Mouse (Mus musculus) left cerebral cortex, adult 11 months (tissue): Measurements from ENCODE around the gene Magix.
"Not testable (repeated sequence)": the region's sequence is repeated elsewhere in the genome, so short reads cannot be mapped to it uniquely, and the experiment has no call there.

Experiments
- DNase-seq: peaks from one replicate; pipeline ENCODE4 v3.0.0; 2022; ENCODE audit warnings: low spot score

Magix gene

GRCm38 (mm10) chrX:7680864-7681263 is at the start of gene Magix:
Gene Magix (minus strand): TSS chrX:7681251.
- DNase-seq = no peak

- DNase-seq = no peak
Measured at GRCm38 (mm10) chrX:7728922-7729265, 47.8 kb upstream of the Magix start.

GRCm38 (mm10) chrX:7728215-7728921 is 47.3 kb upstream of the Magix start, which contains the start of gene Praf2:
Gene Praf2 (plus strand): TSS chrX:7728439.
- peak; percentile 79 for DNase-seq

GRCm38 (mm10) chrX:7727176-7727575 is 46.1 kb upstream of the Magix start:
- no peak for DNase-seq

GRCm38 (mm10) chrX:7725841-7726240 is 44.8 kb upstream of the Magix start:
- no peak for DNase-seq

- no peak for DNase-seq
Measured at GRCm38 (mm10) chrX:7724135-7724534, 43.1 kb upstream of the Magix start.

- DNase-seq = no peak
Measured at GRCm38 (mm10) chrX:7722691-7723090, 41.6 kb upstream of the Magix start.

GRCm38 (mm10) chrX:7722282-7722611 is 41.2 kb upstream of the Magix start:
- DNase-seq = no peak

- DNase-seq = peak; percentile 46
Measured at GRCm38 (mm10) chrX:7721514-7722281, 40.6 kb upstream of the Magix start, which contains the start of gene Gm45208. Gene Gm45208 (plus strand): TSS chrX:7722245.

GRCm38 (mm10) chrX:7716058-7716457 is 35.0 kb upstream of the Magix start:
- not testable (repeated sequence) for DNase-seq

GRCm38 (mm10) chrX:7714135-7714899 is 33.3 kb upstream of the Magix start, which contains the start of gene Wdr45:
Gene Wdr45 (plus strand): TSS chrX:7714333.
- peak; percentile 92 for DNase-seq

GRCm38 (mm10) chrX:7713764-7714134 is 32.7 kb upstream of the Magix start:
- not testable (repeated sequence) for DNase-seq

GRCm38 (mm10) chrX:7696954-7697381 is 15.9 kb upstream of the Magix start, which contains the start of gene Gpkow:
Gene Gpkow (plus strand): TSS chrX:7697131.
- DNase-seq = peak; percentile 79

GRCm38 (mm10) chrX:7696520-7696919 is 15.5 kb upstream of the Magix start:
- no peak for DNase-seq

- no peak for DNase-seq
Measured at GRCm38 (mm10) chrX:7692862-7693261, 11.8 kb upstream of the Magix start.

- no peak for DNase-seq
Measured at GRCm38 (mm10) chrX:7690486-7690885, 9.4 kb upstream of the Magix start.

GRCm38 (mm10) chrX:7688321-7688720 is 7.3 kb upstream of the Magix start:
- DNase-seq = no peak

- DNase-seq = no peak
Measured at GRCm38 (mm10) chrX:7680057-7680412, 1.0 kb downstream of the Magix start.

- peak; percentile 76 for DNase-seq
Measured at GRCm38 (mm10) chrX:7679405-7680056, 1.5 kb downstream of the Magix start.

- no peak for DNase-seq
Measured at GRCm38 (mm10) chrX:7678986-7679385, 2.1 kb downstream of the Magix start.

GRCm38 (mm10) chrX:7675001-7675380 is 6.1 kb downstream of the Magix start:
- DNase-seq = no peak
